Mouse (Mus musculus): ENCODE data around the gene Slc8b1.

- TF ChIP-seq CTCF (IDR thresholded peaks at IDR 0.05; ENCODE audit: extremely low read depth, insufficient read length, insufficient replicate concordance, low read depth, low read length) (no peak), POLR2A (IDR thresholded peaks at IDR 0.05; ENCODE audit: low read depth, low read length) (no peak)
Measured at GRCm38 (mm10) chr5:120490679-120491192, 20.2 kb upstream of the Slc8b1 start.
